Comparison of ENCODE assay signal across 39 mouse cellular contexts in genomic region chr5:41805085-41805484, GRCm38 (mm10). TPM values are rescaled to one million over a fixed set of nuclear protein-coding genes. Genes with fewer than 3 reads are reported as not detected.
"Had no signal": no experiment of that assay in that cellular context is flagged by ENCODE, and none has a peak within 500 bp of the region (broad histone marks: within the 10 kb centered on the region; RNA-seq: fewer than 3 reads in every experiment).

No protein-coding gene starts in this region.

- H3K4me1 ChIP-seq: heart, embryonic 10.5 days; heart, embryonic 12.5 days; hindbrain, embryonic 10.5 days; hindbrain, embryonic 12.5 days; intestine, embryonic 15.5 days; limb, embryonic 10.5 days; limb, embryonic 12.5 days had no signal

- ATAC-seq: hindbrain, embryonic 16.5 days; inflammation-experienced regulatory T-cells, adult 6 months; intestine, embryonic 15.5 days; intestine, postnatal 0 days had no signal

- H3K4me3 ChIP-seq: gastrocnemius, adult 2 months; heart, embryonic 10.5 days; heart, embryonic 12.5 days; hindbrain, embryonic 10.5 days; hindbrain, embryonic 12.5 days; intestine, embryonic 15.5 days; left cerebral cortex, adult 2 months; limb, embryonic 10.5 days; limb, embryonic 12.5 days; liver, embryonic 13.5 days had no signal

- H3K27ac ChIP-seq: gastrocnemius, adult 2 months; heart, embryonic 10.5 days; hindbrain, embryonic 10.5 days; hindbrain, embryonic 12.5 days; hindbrain, embryonic 14.5 days; intestine, embryonic 15.5 days; left cerebral cortex, adult 2 months; limb, embryonic 10.5 days; limb, embryonic 12.5 days; liver, embryonic 13.5 days had no signal

- H3K4me2 ChIP-seq: heart, embryonic 12.5 days; hindbrain, embryonic 12.5 days; hindbrain, embryonic 14.5 days; intestine, embryonic 15.5 days; limb, embryonic 12.5 days; liver, embryonic 11.5 days; liver, embryonic 13.5 days had no signal

- H3K9ac ChIP-seq: heart, embryonic 12.5 days; hindbrain, embryonic 12.5 days; hindbrain, embryonic 14.5 days; intestine, embryonic 15.5 days; limb, embryonic 12.5 days; liver, embryonic 13.5 days had no signal

- DNase-seq: gastrocnemius, adult 2 months; gastrocnemius, postnatal 10 days; gastrocnemius, postnatal 25 days; heart, adult 18-20 months; heart, postnatal 10 days; heart, postnatal 4 days; kidney, adult 18-20 months; kidney, adult 8-10 months; kidney, postnatal 10 days; kidney, postnatal 25 days; kidney, postnatal 4 days; liver; liver, embryonic 13.5 days had no signal

- H3K27me3 ChIP-seq: heart, embryonic 12.5 days; hindbrain, embryonic 12.5 days; intestine, embryonic 15.5 days; limb, embryonic 12.5 days; liver, embryonic 13.5 days had no signal

- H3K9me3 ChIP-seq: heart, embryonic 10.5 days; heart, embryonic 12.5 days; hindbrain, embryonic 10.5 days; hindbrain, embryonic 12.5 days; intestine, embryonic 15.5 days; limb, embryonic 10.5 days; limb, embryonic 12.5 days; liver, embryonic 13.5 days had no signal

RNA-seq across cellular contexts. Expression of gene Nkx3-2, which starts 40.8 kb away (rescaled TPM):
- total RNA-seq: gastrocnemius, adult 2 months; granulocyte monocyte progenitor cell, adult 5-6 weeks; heart, adult 18-20 months; heart, adult 8-10 months; heart, postnatal 10 days; heart, postnatal 25 days; heart, postnatal 4 days; layer of hippocampus, adult 18-20 months; layer of hippocampus, adult 8-10 months; layer of hippocampus, postnatal 10 days; layer of hippocampus, postnatal 25 days; left cerebral cortex, adult 2 months; left cerebral cortex, postnatal 14 days; left cerebral cortex, postnatal 36 days had no signal
- polyA plus RNA-seq: heart, embryonic 14.5 days; heart, embryonic 16.5 days; hindbrain, embryonic 14.5 days; hindbrain, embryonic 16.5 days; inflammation-experienced regulatory T-cells, adult 6 months; kidney, embryonic 14.5 days; kidney, embryonic 16.5 days; liver, embryonic 13.5 days had no signal
